Mouse (Mus musculus): ENCODE results near the gene Zfp472. TPM values are rescaled to one million over a fixed set of nuclear protein-coding genes. Genes with fewer than 3 reads are reported as not detected.

Zfp472 gene
- total RNA-seq (2021): 1 to 10 TPM; 8.4 TPM
- long read RNA-seq, experiment 1, partial matches to known transcripts: 0 of 5 reads
- long read RNA-seq, experiment 1, other reads (novel, unspliced or antisense): 1 of 5 reads
- long read RNA-seq, experiment 2, transcript Zfp472-201 (4 exons, 2,376 nt): major isoform, 8 of 10 reads
- long read RNA-seq, experiment 2, partial matches to known transcripts: 0 of 10 reads
- long read RNA-seq, experiment 2, other reads (novel, unspliced or antisense): 2 of 10 reads

GRCm38 (mm10) chr17:32965623-32966290 is at the start of gene Zfp472:
TSS of gene Zfp472 (plus strand) at chr17:32965814.
- DNase-seq (ENCODE audit: low spot score in 2 of 2): peak; percentile 60 to 73

GRCm38 (mm10) chr17:32916075-32916474 is 49.5 kb upstream of the Zfp472 start:
- DNase-seq (ENCODE audit: low spot score in 2 of 2): no peak

- DNase-seq (ENCODE audit: low spot score in 2 of 2): peak; percentile 12 to 34
Measured at GRCm38 (mm10) chr17:32917131-32917530, 48.5 kb upstream of the Zfp472 start, which contains the start of gene Cyp4f14. TSS of gene Cyp4f14 (minus strand) at chr17:32917342.

- no peak for DNase-seq (ENCODE audit: low spot score in 2 of 2)
Measured at GRCm38 (mm10) chr17:32919123-32919522, 46.5 kb upstream of the Zfp472 start.

GRCm38 (mm10) chr17:32923681-32924080 is 41.9 kb upstream of the Zfp472 start:
- no peak for DNase-seq (ENCODE audit: low spot score in 2 of 2)

- DNase-seq (ENCODE audit: low spot score in 2 of 2): peak; percentile 31 to 58
Measured at GRCm38 (mm10) chr17:32924658-32925312, 40.8 kb upstream of the Zfp472 start.

- DNase-seq (ENCODE audit: low spot score in 2 of 2): no peak
Measured at GRCm38 (mm10) chr17:32927803-32928202, 37.8 kb upstream of the Zfp472 start.

GRCm38 (mm10) chr17:32939831-32940230 is 25.8 kb upstream of the Zfp472 start:
- no peak for DNase-seq (ENCODE audit: low spot score in 2 of 2)

GRCm38 (mm10) chr17:32943661-32944060 is 22.0 kb upstream of the Zfp472 start:
- no peak for DNase-seq (ENCODE audit: low spot score in 2 of 2)

GRCm38 (mm10) chr17:32944402-32945035 is 21.1 kb upstream of the Zfp472 start:
- DNase-seq (ENCODE audit: low spot score in 2 of 2): no peak

- no peak for DNase-seq (ENCODE audit: low spot score in 2 of 2)
Measured at GRCm38 (mm10) chr17:32946716-32947115, 18.9 kb upstream of the Zfp472 start.

GRCm38 (mm10) chr17:32947215-32947914 is 18.2 kb upstream of the Zfp472 start, which contains the start of gene Cyp4f13:
TSS of gene Cyp4f13 (minus strand) at chr17:32947402.
- peak; percentile 96 to 100 for DNase-seq (ENCODE audit: low spot score in 2 of 2)

- no peak for DNase-seq (ENCODE audit: low spot score in 2 of 2)
Measured at GRCm38 (mm10) chr17:32950136-32950535, 15.5 kb upstream of the Zfp472 start.

GRCm38 (mm10) chr17:32951006-32951405 is 14.6 kb upstream of the Zfp472 start:
- DNase-seq (ENCODE audit: low spot score in 2 of 2): no peak

- DNase-seq (ENCODE audit: low spot score in 2 of 2): peak; percentile 59 to 79
Measured at GRCm38 (mm10) chr17:32951441-32951840, 14.2 kb upstream of the Zfp472 start.

GRCm38 (mm10) chr17:32965253-32965622 is 376 bp upstream of the Zfp472 start:
- no peak for DNase-seq (ENCODE audit: low spot score in 2 of 2)

GRCm38 (mm10) chr17:32981361-32981760 is 15.7 kb downstream of the Zfp472 start:
- no peak for DNase-seq (ENCODE audit: low spot score in 2 of 2)

- no peak for DNase-seq (ENCODE audit: low spot score in 2 of 2)
Measured at GRCm38 (mm10) chr17:32986301-32986700, 20.7 kb downstream of the Zfp472 start.

GRCm38 (mm10) chr17:32991965-32992698 is 26.5 kb downstream of the Zfp472 start:
- DNase-seq (ENCODE audit: low spot score in 2 of 2): no peak
